Mouse (Mus musculus): ENCODE data around the gene Myo1c.

DNA sequence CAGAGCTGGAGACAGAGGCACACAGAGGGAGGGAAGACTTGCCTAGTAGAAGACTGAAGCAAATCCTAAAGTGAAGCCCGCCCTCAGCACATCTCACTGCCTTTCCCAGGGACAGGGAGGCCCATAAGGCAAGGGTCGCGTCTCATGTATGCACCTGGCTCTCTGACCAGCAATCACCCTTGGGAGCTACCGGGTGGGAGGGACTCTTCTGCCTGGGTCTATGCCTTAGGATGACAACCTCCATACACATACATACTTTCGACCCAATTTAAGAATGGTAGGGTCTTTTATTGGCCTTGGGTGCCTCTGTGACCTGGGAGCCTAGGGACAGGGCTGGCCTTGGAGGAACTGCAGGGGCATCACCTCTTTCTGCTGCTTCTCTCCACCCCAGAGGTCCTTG lies 23.1 kb downstream of the Myo1c start:
- TF ChIP-seq MYOD1 (IDR thresholded peaks at IDR 0.05; ENCODE audit: control insufficient read depth in 1 of 3, insufficient read length in 2 of 3, low read depth in 2 of 3) (no peak), POLR2A (IDR thresholded peaks at IDR 0.05; ENCODE audit: insufficient read length, low read depth) (no peak)
